Mouse (Mus musculus) limb, embryonic 10.5 days (tissue): ENCODE measurements around the gene Itpr2. TPM values are rescaled to one million over a fixed set of nuclear protein-coding genes. Genes with fewer than 3 reads are reported as not detected.

Experiments
- DNase-seq: peaks from one replicate; pipeline ENCODE4 v3.0.0-alpha.2; 2017; ENCODE audit warnings: low spot score
- H3K27ac ChIP-seq: fragments of 300-500 bp; sonication (generic); 2 replicates; pipeline ENCODE4 v1.5.1; 2016; ENCODE audit warnings: mild to moderate bottlenecking
- H3K27me3 ChIP-seq: fragments of 300-500 bp; sonication (generic); 2 replicates; pipeline ENCODE4 v1.6.1; 2016; ENCODE audit warnings: low read depth, mild to moderate bottlenecking; ENCODE audit not compliant: poor library complexity, severe bottlenecking
- H3K36me3 ChIP-seq: fragments of 300-500 bp; sonication (generic); 2 replicates; pipeline ENCODE4 v1.6.1; 2016; ENCODE audit warnings: mild to moderate bottlenecking, moderate library complexity
- H3K4me1 ChIP-seq: fragments of 300-500 bp; sonication (generic); 2 replicates; pipeline ENCODE4 v1.6.1; 2016
- H3K4me3 ChIP-seq: fragments of 300-500 bp; sonication (generic); 2 replicates; pipeline ENCODE4 v1.5.1; 2016; ENCODE audit warnings: mild to moderate bottlenecking, moderate library complexity
- H3K9me3 ChIP-seq: fragments of 300-500 bp; sonication (generic); replicated peaks from 2 replicates; pipeline ENCODE4 v1.6.1; 2016; ENCODE audit warnings: mild to moderate bottlenecking
- WGBS: fragments of 180-500 bp; shearing (Covaris S2); methylation state at CpG from one replicate; pipeline ENCODE4 v1.1.7; 2016; 5-methylcytosine and 5-hydroxymethylcytosine counted together
- polyA plus RNA-seq: library from polyadenylated mRNA; unstranded; fragments of >200 nt; fragmentation: Nextera tagmentation; extraction: Ambion mirVana; gene quantifications from 2 replicates; pipeline ENCODE4 v1.2.1, GENCODE M21; 2016

Itpr2 gene
- polyA plus RNA-seq, 1 experiment from 2014 or later: 3.7 TPM

DNA sequence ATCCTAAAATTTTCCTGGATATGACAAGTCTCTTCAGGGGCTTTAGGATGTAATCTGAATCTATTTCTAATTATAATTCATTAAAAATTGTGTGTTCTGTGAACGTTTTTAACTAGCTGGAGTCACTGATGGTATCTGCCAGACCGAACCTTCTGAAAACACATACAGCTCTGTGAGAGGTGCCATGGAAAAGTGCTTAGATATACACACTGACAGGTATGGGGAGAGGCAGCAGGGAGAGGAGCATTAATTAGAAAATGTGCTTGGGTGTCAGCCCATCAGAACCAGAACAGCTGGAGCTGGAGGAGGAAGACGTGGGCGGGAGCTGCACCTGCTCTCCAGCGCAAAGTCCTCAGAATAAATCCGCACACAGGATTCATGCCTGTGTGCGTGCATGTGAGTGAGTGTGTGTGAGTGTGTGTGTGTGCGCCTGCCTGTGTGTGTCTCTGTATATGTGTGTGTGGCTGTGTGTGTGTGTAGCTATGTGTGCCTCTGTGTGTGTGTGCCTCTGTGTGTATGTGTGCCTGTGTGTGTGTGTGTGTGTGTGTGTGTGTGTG lies 199.4 kb downstream of the Itpr2 start:
- 87% methylated on average over 8 of the region's 8 CpGs for WGBS
- H3K27ac ChIP-seq: no peak overlapping the region
- H3K4me3 ChIP-seq: no peak overlapping the region
- no peaks in the 10 kb centered on the region for H3K36me3 ChIP-seq
- no peaks in the 10 kb centered on the region for H3K9me3 ChIP-seq
- H3K4me1 ChIP-seq: 0 out of 2 replicates have a peak, but pooled peaks cover 6% of the 10 kb centered on the region
- no peak for DNase-seq
- no peaks in the 10 kb centered on the region for H3K27me3 ChIP-seq

DNA sequence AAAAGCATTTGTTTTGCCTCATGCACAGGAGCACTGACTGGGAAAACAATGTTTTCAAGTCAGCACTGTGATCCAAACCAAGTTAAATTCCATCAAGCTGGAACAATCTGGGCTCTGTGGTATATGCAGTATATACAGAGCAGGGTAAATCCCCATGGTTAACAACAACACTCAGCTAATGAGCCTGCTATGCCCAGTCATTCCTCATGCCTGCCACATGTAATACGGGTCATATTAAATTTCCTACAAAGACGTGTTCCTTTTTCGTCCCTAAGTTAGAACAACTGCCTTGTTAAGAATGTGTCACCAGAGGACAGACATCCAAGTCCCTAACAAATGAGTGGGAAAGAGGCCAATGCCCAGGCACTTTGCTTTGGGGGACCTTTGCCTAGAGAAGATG lies 199.9 kb downstream of the Itpr2 start:
- Histone ChIP-seq H3K27me3 (no peaks in the 10 kb centered on the region), H3K4me3 (no peak overlapping the region), H3K9me3 (no peaks in the 10 kb centered on the region), H3K4me1 (0 out of 2 replicates have a peak, but pooled peaks cover 6% of the 10 kb centered on the region), H3K27ac (no peak overlapping the region), H3K36me3 (no peaks in the 10 kb centered on the region)
- DNase-seq: no peak
- WGBS: 72% methylated on average over 3 of the region's 3 CpGs

GRCm38 (mm10) chr6:146300961-146301360 lies 201.1 kb downstream of the Itpr2 start:
- H3K27me3 ChIP-seq: no peaks in the 10 kb centered on the region
- no peaks in the 10 kb centered on the region for H3K36me3 ChIP-seq
- 0 out of 2 replicates have a peak, but pooled peaks cover 6% of the 10 kb centered on the region for H3K4me1 ChIP-seq
- no peak overlapping the region for H3K27ac ChIP-seq
- no peaks in the 10 kb centered on the region for H3K9me3 ChIP-seq
- H3K4me3 ChIP-seq: no peak overlapping the region
- DNase-seq: no peak

- H3K4me3 ChIP-seq: no peak overlapping the region
- H3K4me1 ChIP-seq: peaks cover 7% of the 10 kb centered on the region; the same call in 1 of the 2 replicates
- H3K27ac ChIP-seq: no peak overlapping the region
- H3K27me3 ChIP-seq: no peaks in the 10 kb centered on the region
- no peak for DNase-seq
- no peaks in the 10 kb centered on the region for H3K9me3 ChIP-seq
- H3K36me3 ChIP-seq: no peaks in the 10 kb centered on the region
These were observed 203.3 kb downstream of the Itpr2 start for GRCm38 (mm10) chr6:146298712-146299111.

DNA sequence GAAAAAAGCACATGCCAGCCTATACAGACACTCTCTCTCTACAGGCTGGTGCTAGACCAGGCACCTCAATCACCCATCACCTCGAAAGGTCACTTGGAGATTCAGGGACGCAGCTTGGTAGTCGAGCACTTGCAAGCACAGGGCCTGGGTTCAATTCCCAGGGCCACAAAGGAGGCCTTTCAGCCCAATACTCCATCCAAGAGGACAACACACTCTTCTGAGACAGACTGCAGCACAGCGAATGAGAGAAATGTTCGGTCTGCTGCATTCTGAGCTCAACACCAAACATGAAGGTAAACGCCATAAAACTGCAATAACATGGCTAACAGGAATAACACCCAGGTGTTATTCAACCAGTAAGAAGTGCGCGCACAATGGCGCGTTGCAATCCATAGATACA lies 211.0 kb downstream of the Itpr2 start:
- Histone ChIP-seq H3K36me3 (no peaks in the 10 kb centered on the region), H3K4me3 (no peak overlapping the region), H3K27me3 (no peaks in the 10 kb centered on the region), H3K9me3 (no peaks in the 10 kb centered on the region; the same call in 1 of the 2 replicates), H3K27ac (no peak overlapping the region), H3K4me1 (peaks cover 7% of the 10 kb centered on the region; the same call in 1 of the 2 replicates)
- DNase-seq: no peak
- 94% methylated on average over 10 of the region's 10 CpGs for WGBS

DNA sequence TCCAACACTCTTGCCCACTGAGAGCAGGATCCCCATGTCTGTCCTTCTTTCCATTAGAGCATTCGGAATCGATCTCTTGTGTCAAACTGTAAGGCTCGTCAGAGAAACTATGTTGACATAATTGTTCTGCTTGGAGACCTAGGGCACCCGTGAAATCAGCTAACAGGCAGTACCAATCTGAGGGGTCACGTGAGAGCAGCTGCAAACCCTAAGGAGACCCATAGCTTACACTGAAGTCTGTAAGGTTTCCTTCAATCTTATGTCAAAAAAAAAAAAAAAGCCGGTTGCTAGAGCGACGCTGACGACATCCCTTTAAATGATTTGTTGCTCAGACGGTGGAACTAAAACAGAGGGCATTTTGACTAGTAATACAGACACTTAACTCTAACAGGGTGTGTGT lies 212.2 kb downstream of the Itpr2 start:
- WGBS: 70% methylated on average over 10 of the region's 10 CpGs
- DNase-seq: no peak
- no peaks in the 10 kb centered on the region; the same call in 1 of the 2 replicates for H3K9me3 ChIP-seq
- no peak overlapping the region for H3K27ac ChIP-seq
- no peak overlapping the region for H3K4me3 ChIP-seq
- no peaks in the 10 kb centered on the region for H3K27me3 ChIP-seq
- H3K36me3 ChIP-seq: no peaks in the 10 kb centered on the region
- peaks cover 7% of the 10 kb centered on the region; the same call in 1 of the 2 replicates for H3K4me1 ChIP-seq

DNA sequence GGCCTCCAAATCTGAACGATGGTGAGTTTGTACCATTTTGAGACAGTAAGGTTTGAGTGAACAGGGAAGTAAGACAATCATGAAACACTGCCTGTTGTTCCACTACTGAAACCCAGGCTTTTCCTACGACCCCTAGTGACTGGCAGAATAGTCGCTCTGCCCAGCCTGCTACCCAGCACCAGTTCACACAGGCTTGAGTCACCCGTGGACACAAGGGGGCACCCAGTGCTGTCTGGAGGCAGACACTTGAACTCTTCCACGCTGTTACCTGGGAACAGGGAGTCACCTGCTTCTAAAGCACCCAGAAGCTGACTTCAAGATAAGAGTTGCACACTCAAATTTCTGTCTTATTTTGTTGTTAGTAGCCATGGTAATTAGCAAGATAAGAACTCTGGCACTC lies 213.8 kb downstream of the Itpr2 start:
- H3K4me3 ChIP-seq: no peak overlapping the region
- H3K27ac ChIP-seq: no peak overlapping the region
- H3K36me3 ChIP-seq: no peaks in the 10 kb centered on the region
- H3K9me3 ChIP-seq: no peaks in the 10 kb centered on the region; the same call in 1 of the 2 replicates
- H3K4me1 ChIP-seq: 0 out of 2 replicates have a peak, but pooled peaks cover 4% of the 10 kb centered on the region
- no peak for DNase-seq
- H3K27me3 ChIP-seq: no peaks in the 10 kb centered on the region
- WGBS: 89% methylated on average over 5 of the region's 5 CpGs

GRCm38 (mm10) chr6:146284921-146285565 lies 217.0 kb downstream of the Itpr2 start:
- WGBS: 91% methylated on average over 11 of the region's 11 CpGs
- Histone ChIP-seq H3K27ac (no peak overlapping the region), H3K4me1 (0 out of 2 replicates have a peak, but pooled peaks cover 4% of the 10 kb centered on the region), H3K27me3 (no peaks in the 10 kb centered on the region), H3K9me3 (no peaks in the 10 kb centered on the region; the same call in 1 of the 2 replicates), H3K4me3 (no peak overlapping the region), H3K36me3 (no peaks in the 10 kb centered on the region)
- DNase-seq: no peak

DNA sequence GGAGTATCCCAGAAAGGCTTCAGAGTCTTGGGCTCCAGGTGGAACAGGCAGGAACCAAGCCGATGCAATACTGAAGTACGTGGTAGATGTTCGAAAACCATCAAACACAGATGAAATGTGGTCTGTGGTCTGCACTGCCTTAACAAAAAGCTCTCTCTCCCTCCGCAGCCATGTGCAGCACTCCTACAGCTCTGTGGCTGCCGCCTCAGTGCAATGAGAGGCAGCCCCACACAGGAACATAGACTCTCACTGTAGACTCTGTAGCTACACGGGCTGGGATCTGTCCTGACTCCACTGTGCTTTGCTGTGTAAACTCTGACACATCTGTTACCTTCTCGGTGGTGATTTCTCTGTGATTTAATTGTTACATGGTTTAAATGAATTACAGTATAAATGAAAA lies 218.0 kb downstream of the Itpr2 start:
- Histone ChIP-seq H3K27ac (no peak overlapping the region), H3K4me1 (no peaks in the 10 kb centered on the region), H3K36me3 (no peaks in the 10 kb centered on the region), H3K4me3 (no peak overlapping the region), H3K27me3 (no peaks in the 10 kb centered on the region), H3K9me3 (no peaks in the 10 kb centered on the region; the same call in 1 of the 2 replicates)
- DNase-seq: no peak
- 79% methylated on average over 7 of the region's 7 CpGs for WGBS

DNA sequence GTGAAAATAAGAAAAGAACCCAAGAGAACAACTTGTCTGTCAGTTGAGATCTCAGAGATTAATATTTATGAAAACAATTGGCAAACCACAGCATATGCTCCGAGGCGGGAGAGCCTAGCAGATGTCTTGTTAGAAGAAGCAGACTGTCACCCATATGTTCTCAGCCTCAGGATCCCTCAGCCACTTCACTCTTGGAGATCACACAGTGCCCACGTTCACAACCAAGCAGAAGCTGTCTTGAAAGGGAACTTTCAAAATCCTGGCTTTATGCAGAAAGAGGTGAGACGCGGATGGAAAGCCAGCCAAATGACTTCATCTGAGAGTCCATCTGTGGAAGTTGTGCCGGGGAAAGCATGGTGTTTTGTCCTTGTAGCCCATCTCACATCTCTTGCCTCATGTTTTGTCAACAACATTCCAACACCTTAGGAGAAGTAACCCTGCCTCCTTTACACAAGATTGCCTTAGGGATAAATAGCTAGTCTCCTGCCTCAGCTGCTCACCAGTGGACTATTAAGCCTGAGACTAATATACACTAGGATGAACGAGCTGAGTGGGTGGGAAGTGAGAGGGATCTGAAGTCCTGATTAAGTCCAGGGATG lies 219.9 kb downstream of the Itpr2 start:
- H3K36me3 ChIP-seq: no peaks in the 10 kb centered on the region
- H3K9me3 ChIP-seq: no peaks in the 10 kb centered on the region
- H3K27me3 ChIP-seq: no peaks in the 10 kb centered on the region
- H3K27ac ChIP-seq: no peak overlapping the region
- 74% methylated on average over 7 of the region's 7 CpGs for WGBS
- no peak overlapping the region for H3K4me3 ChIP-seq
- DNase-seq: no peak
- no peaks in the 10 kb centered on the region for H3K4me1 ChIP-seq

DNA sequence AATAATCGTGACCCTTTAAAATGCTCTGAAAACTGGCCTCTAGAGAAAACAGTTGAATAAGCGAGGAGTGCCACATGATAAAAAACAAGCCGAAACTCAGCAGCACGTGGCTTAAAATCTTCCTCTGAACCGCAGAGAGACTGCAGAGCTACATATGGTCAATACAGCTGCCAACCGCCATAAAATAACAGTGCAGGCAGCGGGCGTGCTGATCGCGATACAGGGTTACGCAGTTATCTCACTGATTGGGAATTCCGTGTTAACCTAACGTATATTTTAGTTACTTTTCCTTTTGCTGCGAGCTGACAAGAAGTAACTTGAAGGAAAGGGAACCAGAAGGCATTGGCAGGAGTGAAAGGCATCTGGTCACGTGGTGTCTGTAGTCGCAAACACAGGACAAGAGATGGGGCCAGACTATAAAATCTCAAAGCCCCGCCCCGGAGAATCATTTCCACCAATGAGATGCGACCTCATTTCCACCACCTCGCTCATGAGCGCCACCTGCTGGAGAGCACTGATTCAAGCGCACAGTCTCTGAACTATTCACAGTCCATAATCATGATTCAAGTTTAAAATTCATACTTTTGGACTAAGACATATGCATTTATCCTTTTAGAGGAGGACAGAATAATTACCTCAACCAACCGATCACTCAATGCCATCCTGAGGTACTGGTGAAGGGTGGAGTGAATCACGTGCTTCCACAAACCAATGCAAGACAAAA lies 220.7 kb downstream of the Itpr2 start:
- no peak for DNase-seq
- Histone ChIP-seq H3K9me3 (no peaks in the 10 kb centered on the region), H3K27me3 (no peaks in the 10 kb centered on the region), H3K27ac (no peak overlapping the region), H3K4me3 (no peak overlapping the region), H3K4me1 (no peaks in the 10 kb centered on the region), H3K36me3 (no peaks in the 10 kb centered on the region)
- WGBS: 94% methylated on average over 24 of the region's 24 CpGs

DNA sequence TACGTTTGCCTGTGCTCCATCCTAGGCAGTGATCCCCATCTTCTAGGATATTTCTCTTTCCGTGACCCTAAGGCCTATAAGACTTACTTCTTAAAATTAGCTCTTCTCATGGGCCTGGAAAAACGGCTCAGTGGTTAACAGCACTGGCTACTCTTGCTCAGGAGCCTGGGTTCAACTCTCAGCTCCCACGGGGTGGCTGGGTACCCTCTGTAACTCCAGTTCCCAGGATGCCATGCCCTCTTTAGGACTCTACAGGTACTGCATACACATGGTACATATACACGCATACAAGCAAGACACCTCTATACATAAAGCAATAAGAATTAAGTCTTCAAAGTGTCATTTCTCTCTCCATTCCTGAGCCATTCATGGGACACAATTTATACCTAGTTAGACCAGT lies 228.8 kb downstream of the Itpr2 start:
- H3K4me1 ChIP-seq: peaks cover 11% of the 10 kb centered on the region; the same call in 1 of the 2 replicates
- DNase-seq: no peak
- no peak overlapping the region for H3K27ac ChIP-seq
- H3K4me3 ChIP-seq: no peak overlapping the region
- no peaks in the 10 kb centered on the region for H3K27me3 ChIP-seq
- H3K9me3 ChIP-seq: no peaks in the 10 kb centered on the region
- H3K36me3 ChIP-seq: no peaks in the 10 kb centered on the region
- WGBS: 95% methylated on average over 5 of the region's 5 CpGs
